Mouse (Mus musculus): ENCODE results near the gene Kif5a. TPM values are rescaled to one million over a fixed set of nuclear protein-coding genes. Genes with fewer than 3 reads are reported as not detected.

Gene Kif5a
- polyA plus RNA-seq, 1 experiment from 2014 or later = 1.2 TPM

- ATAC-seq (ENCODE audit: low read depth) = peak; percentile 92
- peak overlapping the region; percentile 86 for H3K9ac ChIP-seq (ENCODE audit: low read length)
- peaks cover 38% of the 10 kb centered on the region for H3K4me1 ChIP-seq (replicated peaks; ENCODE audit: control insufficient read depth, insufficient read depth, low read length)
- H3K4me3 ChIP-seq (ENCODE audit: low read length) = peak overlapping the region; percentile 84
- H3K9me3 ChIP-seq (ENCODE audit: control insufficient read depth, low read length) = no peaks in the 10 kb centered on the region
- WGBS = 0% methylated on average over 41 of the region's 47 CpGs
- peaks cover 29% of the 10 kb centered on the region for H3K36me3 ChIP-seq (ENCODE audit: control insufficient read depth, insufficient read depth, low read length)
- H3K27me3 ChIP-seq (ENCODE audit: control insufficient read depth, insufficient read depth, low read depth, low read length) = no peaks in the 10 kb centered on the region
- H3K27ac ChIP-seq (ENCODE audit: low read length) = peak overlapping the region; percentile 100
- H3K4me2 ChIP-seq (ENCODE audit: low read depth, low read length) = peak overlapping the region; percentile 91
Measured at GRCm38 (mm10) chr10:127290307-127290929, 27.3 kb upstream of the Kif5a start.

GRCm38 (mm10) chr10:127289573-127290191, 26.5 kb upstream of the Kif5a start:
- Histone ChIP-seq H3K36me3 (ENCODE audit: control insufficient read depth, insufficient read depth, low read length) (peaks cover 22% of the 10 kb centered on the region), H3K27me3 (ENCODE audit: control insufficient read depth, insufficient read depth, low read depth, low read length) (no peaks in the 10 kb centered on the region), H3K4me2 (ENCODE audit: low read depth, low read length) (peak overlapping the region; percentile 91), H3K4me1 (replicated peaks; ENCODE audit: control insufficient read depth, insufficient read depth, low read length) (peaks cover 38% of the 10 kb centered on the region), H3K9ac (ENCODE audit: low read length) (peak overlapping the region; percentile 86), H3K27ac (ENCODE audit: low read length) (peak overlapping the region; percentile 100), H3K9me3 (ENCODE audit: control insufficient read depth, low read length) (no peaks in the 10 kb centered on the region), H3K4me3 (ENCODE audit: low read length) (peak overlapping the region; percentile 84)
- 2% methylated on average over 15 of the region's 15 CpGs for WGBS
- 0 out of 2 replicates have a peak, but pooled peaks have one; percentile 2 for ATAC-seq (ENCODE audit: low read depth)

GRCm38 (mm10) chr10:127288800-127289572, 25.8 kb upstream of the Kif5a start, which contains the start of gene Mbd6:
Gene Mbd6 (minus strand): TSS chr10:127289018.
- Histone ChIP-seq H3K9ac (ENCODE audit: low read length) (peak within 1 kb of the TSS; percentile 86), H3K36me3 (ENCODE audit: control insufficient read depth, insufficient read depth, low read length) (peaks cover 23% of the 10 kb centered on the region), H3K27ac (ENCODE audit: low read length) (peak within 1 kb of the TSS; percentile 100), H3K4me3 (ENCODE audit: low read length) (peak within 1 kb of the TSS; percentile 84), H3K4me1 (replicated peaks; ENCODE audit: control insufficient read depth, insufficient read depth, low read length) (peaks cover 38% of the 10 kb centered on the region), H3K9me3 (ENCODE audit: control insufficient read depth, low read length) (no peaks in the 10 kb centered on the region), H3K27me3 (ENCODE audit: control insufficient read depth, insufficient read depth, low read depth, low read length) (no peaks in the 10 kb centered on the region), H3K4me2 (ENCODE audit: low read depth, low read length) (peak within 1 kb of the TSS; percentile 91)
- under 1% methylated on average over 22 of the region's 65 CpGs for WGBS
- ATAC-seq (ENCODE audit: low read depth) = peak; percentile 34

GRCm38 (mm10) chr10:127288328-127288799, 25.2 kb upstream of the Kif5a start:
- peaks cover 25% of the 10 kb centered on the region for H3K36me3 ChIP-seq (ENCODE audit: control insufficient read depth, insufficient read depth, low read length)
- WGBS = 2% methylated on average over 16 of the region's 28 CpGs
- H3K27me3 ChIP-seq (ENCODE audit: control insufficient read depth, insufficient read depth, low read depth, low read length) = no peaks in the 10 kb centered on the region
- peak overlapping the region; percentile 91 for H3K4me2 ChIP-seq (ENCODE audit: low read depth, low read length)
- ATAC-seq (ENCODE audit: low read depth) = peak; percentile 22
- peak overlapping the region; percentile 84 for H3K4me3 ChIP-seq (ENCODE audit: low read length)
- H3K9me3 ChIP-seq (ENCODE audit: control insufficient read depth, low read length) = no peaks in the 10 kb centered on the region
- H3K9ac ChIP-seq (ENCODE audit: low read length) = peak overlapping the region; percentile 86
- H3K27ac ChIP-seq (ENCODE audit: low read length) = peak overlapping the region; percentile 100
- H3K4me1 ChIP-seq (replicated peaks; ENCODE audit: control insufficient read depth, insufficient read depth, low read length) = peaks cover 36% of the 10 kb centered on the region

- peak overlapping the region; percentile 100 for H3K27ac ChIP-seq (ENCODE audit: low read length)
- H3K4me1 ChIP-seq (replicated peaks; ENCODE audit: control insufficient read depth, insufficient read depth, low read length) = peaks cover 35% of the 10 kb centered on the region
- peak overlapping the region; percentile 86 for H3K9ac ChIP-seq (ENCODE audit: low read length)
- H3K4me3 ChIP-seq (ENCODE audit: low read length) = peak overlapping the region; percentile 84
- no peaks in the 10 kb centered on the region for H3K27me3 ChIP-seq (ENCODE audit: control insufficient read depth, insufficient read depth, low read depth, low read length)
- H3K36me3 ChIP-seq (ENCODE audit: control insufficient read depth, insufficient read depth, low read length) = peaks cover 30% of the 10 kb centered on the region
- H3K9me3 ChIP-seq (ENCODE audit: control insufficient read depth, low read length) = no peaks in the 10 kb centered on the region
- H3K4me2 ChIP-seq (ENCODE audit: low read depth, low read length) = peak overlapping the region; percentile 91
- WGBS = 0% methylated on average over 3 of the region's 3 CpGs
- no peak for ATAC-seq (ENCODE audit: low read depth)
Measured at GRCm38 (mm10) chr10:127287936-127288293, 24.8 kb upstream of the Kif5a start.

GRCm38 (mm10) chr10:127287271-127287935, 24.3 kb upstream of the Kif5a start:
- Histone ChIP-seq H3K36me3 (ENCODE audit: control insufficient read depth, insufficient read depth, low read length) (peaks cover 34% of the 10 kb centered on the region), H3K27me3 (ENCODE audit: control insufficient read depth, insufficient read depth, low read depth, low read length) (no peaks in the 10 kb centered on the region), H3K4me1 (replicated peaks; ENCODE audit: control insufficient read depth, insufficient read depth, low read length) (peaks cover 31% of the 10 kb centered on the region), H3K4me3 (ENCODE audit: low read length) (peak overlapping the region; percentile 84), H3K4me2 (ENCODE audit: low read depth, low read length) (peak overlapping the region; percentile 91), H3K9ac (ENCODE audit: low read length) (peak overlapping the region; percentile 86), H3K27ac (ENCODE audit: low read length) (peak overlapping the region; percentile 100), H3K9me3 (ENCODE audit: control insufficient read depth, low read length) (no peaks in the 10 kb centered on the region)
- 63% methylated on average over 15 of the region's 15 CpGs for WGBS
- ATAC-seq (ENCODE audit: low read depth) = no peak

- H3K27ac ChIP-seq (ENCODE audit: low read length) = no peak overlapping the region
- H3K4me3 ChIP-seq (ENCODE audit: low read length) = no peak overlapping the region
- H3K27me3 ChIP-seq (ENCODE audit: control insufficient read depth, insufficient read depth, low read depth, low read length) = no peaks in the 10 kb centered on the region
- H3K4me1 ChIP-seq (replicated peaks; ENCODE audit: control insufficient read depth, insufficient read depth, low read length) = peaks cover 25% of the 10 kb centered on the region
- no peaks in the 10 kb centered on the region for H3K9me3 ChIP-seq (ENCODE audit: control insufficient read depth, low read length)
- no peak overlapping the region; the same call in 1 of the 2 replicates for H3K9ac ChIP-seq (ENCODE audit: low read length)
- H3K4me2 ChIP-seq (ENCODE audit: low read depth, low read length) = no peak overlapping the region
- 48% methylated on average over 7 of the region's 7 CpGs for WGBS
- ATAC-seq (ENCODE audit: low read depth) = no peak
- peaks cover 39% of the 10 kb centered on the region for H3K36me3 ChIP-seq (ENCODE audit: control insufficient read depth, insufficient read depth, low read length)
Measured at GRCm38 (mm10) chr10:127286730-127287129, 23.6 kb upstream of the Kif5a start.

- WGBS = 68% methylated on average over 7 of the region's 7 CpGs
- ATAC-seq (ENCODE audit: low read depth) = no peak
- Histone ChIP-seq H3K9ac (ENCODE audit: low read length) (no peak overlapping the region), H3K4me2 (ENCODE audit: low read depth, low read length) (no peak overlapping the region), H3K4me3 (ENCODE audit: low read length) (no peak overlapping the region), H3K36me3 (ENCODE audit: control insufficient read depth, insufficient read depth, low read length) (peaks cover 45% of the 10 kb centered on the region), H3K27me3 (ENCODE audit: control insufficient read depth, insufficient read depth, low read depth, low read length) (no peaks in the 10 kb centered on the region), H3K27ac (ENCODE audit: low read length) (no peak overlapping the region), H3K4me1 (replicated peaks; ENCODE audit: control insufficient read depth, insufficient read depth, low read length) (peaks cover 20% of the 10 kb centered on the region), H3K9me3 (ENCODE audit: control insufficient read depth, low read length) (no peaks in the 10 kb centered on the region)
Measured at GRCm38 (mm10) chr10:127286194-127286593, 23.0 kb upstream of the Kif5a start.
